Mouse (Mus musculus) kidney, embryonic 15.5 days (tissue): ENCODE data around the gene Ankrd13b. TPM values are rescaled to one million over a fixed set of nuclear protein-coding genes. Genes with fewer than 3 reads are reported as not detected.
"Not testable (repeated sequence)": the region's sequence is repeated elsewhere in the genome, so short reads cannot be mapped to it uniquely, and the experiment has no call there.

ENCODE experiments used
- ATAC-seq: fragments of 200-750 bp; cut with Nextera tagmentation; replicated peaks from 2 replicates; pipeline ENCODE4 v1.8.0; 2017; ENCODE audit warnings: moderate TSS enrichment; ENCODE audit not compliant: low FRiP score
- H3K27ac ChIP-seq: fragments of 300-500 bp; sonication (generic); 2 replicates; pipeline ENCODE4 v1.5.1; 2015; ENCODE audit warnings: mild to moderate bottlenecking, inconsistent platforms
- H3K27me3 ChIP-seq: fragments of 300-500 bp; sonication (generic); 2 replicates; pipeline ENCODE4 v1.6.1; 2015; ENCODE audit warnings: inconsistent platforms
- H3K36me3 ChIP-seq: fragments of 300-500 bp; sonication (generic); 2 replicates; pipeline ENCODE4 v1.6.1; 2015; ENCODE audit warnings: inconsistent platforms
- H3K4me1 ChIP-seq: fragments of 300-500 bp; sonication (generic); 2 replicates; pipeline ENCODE4 v1.6.1; 2015; ENCODE audit warnings: inconsistent platforms
- H3K4me2 ChIP-seq: fragments of 300-500 bp; sonication (generic); 2 replicates; pipeline ENCODE4 v1.6.1; 2015; ENCODE audit warnings: moderate library complexity, mild to moderate bottlenecking, inconsistent platforms
- H3K4me3 ChIP-seq: fragments of 300-500 bp; sonication (generic); replicated peaks from 2 replicates; pipeline ENCODE4 v1.5.1; 2015; ENCODE audit warnings: mild to moderate bottlenecking, inconsistent platforms
- H3K9ac ChIP-seq: fragments of 300-500 bp; sonication (generic); 2 replicates; pipeline ENCODE4 v1.6.1; 2015; ENCODE audit warnings: mild to moderate bottlenecking, inconsistent platforms
- H3K9me3 ChIP-seq: fragments of 300-500 bp; sonication (generic); replicated peaks from 2 replicates; pipeline ENCODE4 v1.6.1; 2016; ENCODE audit warnings: inconsistent platforms
- whole genome bisulfite sequencing: fragments of 180-500 bp; shearing (Covaris S2); methylation state at CpG from one replicate; pipeline ENCODE4 v1.1.7; 2015; ENCODE audit warnings: mixed read lengths; 5-methylcytosine and 5-hydroxymethylcytosine counted together
- polyA plus RNA-seq: library from polyadenylated mRNA; unstranded; fragments of >200 nt; fragmentation: Nextera tagmentation; extraction: Ambion mirVana; gene quantifications from 2 replicates; pipeline ENCODE4 v1.2.1, GENCODE M21; 2015

Gene Ankrd13b
- 5.3 and 6.9 TPM in 2 replicates for polyA plus RNA-seq

DNA sequence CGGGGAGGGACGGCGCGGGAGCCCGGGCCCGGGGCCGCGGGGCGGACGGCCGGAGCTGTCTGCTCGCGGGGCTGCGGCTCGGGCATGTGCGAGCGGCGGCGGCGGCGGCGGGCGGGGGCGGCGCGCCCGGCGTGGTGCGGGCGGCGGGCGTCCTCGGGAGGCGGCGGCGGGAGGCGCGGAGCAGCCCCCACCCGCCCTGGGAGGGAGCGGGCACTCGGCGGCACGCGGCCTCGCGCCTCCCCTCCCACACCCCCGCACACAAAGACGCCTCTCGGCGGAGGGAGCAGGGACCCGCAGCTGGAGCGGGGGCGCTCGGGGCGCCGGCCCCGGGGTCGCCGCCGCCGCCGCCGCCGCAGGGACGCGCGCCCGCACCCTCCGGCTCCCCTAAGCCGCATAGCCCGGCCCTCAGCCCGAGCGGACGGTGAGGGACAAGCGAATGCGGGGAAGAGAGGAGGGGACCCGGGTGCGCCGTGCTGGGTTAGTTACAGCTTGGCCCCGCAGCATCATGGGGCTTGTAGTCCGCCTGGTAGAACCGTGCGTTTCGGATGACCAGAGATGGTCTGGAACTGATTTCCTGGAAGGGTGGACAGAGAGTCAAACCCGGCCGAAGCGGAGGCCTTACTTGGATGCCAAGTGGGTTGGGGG is at the start of gene Ankrd13b:
Gene Ankrd13b (minus strand): TSS at position 88 of the 645 bp plus-strand sequence.
- Histone ChIP-seq H3K27me3 (no peaks in the 10 kb centered on the region), H3K9ac (peak within 1 kb of the TSS; percentile 89), H3K36me3 (no peaks in the 10 kb centered on the region), H3K9me3 (no peaks in the 10 kb centered on the region), H3K4me2 (peak within 1 kb of the TSS; percentile 99), H3K27ac (peak within 1 kb of the TSS; percentile 68; the same call in 1 of the 2 replicates), H3K4me3 (peak within 1 kb of the TSS; percentile 98), H3K4me1 (peaks cover 82% of the 10 kb centered on the region)
- peak; percentile 47 for ATAC-seq
- WGBS: under 1% methylated on average over 66 of the region's 87 CpGs

DNA sequence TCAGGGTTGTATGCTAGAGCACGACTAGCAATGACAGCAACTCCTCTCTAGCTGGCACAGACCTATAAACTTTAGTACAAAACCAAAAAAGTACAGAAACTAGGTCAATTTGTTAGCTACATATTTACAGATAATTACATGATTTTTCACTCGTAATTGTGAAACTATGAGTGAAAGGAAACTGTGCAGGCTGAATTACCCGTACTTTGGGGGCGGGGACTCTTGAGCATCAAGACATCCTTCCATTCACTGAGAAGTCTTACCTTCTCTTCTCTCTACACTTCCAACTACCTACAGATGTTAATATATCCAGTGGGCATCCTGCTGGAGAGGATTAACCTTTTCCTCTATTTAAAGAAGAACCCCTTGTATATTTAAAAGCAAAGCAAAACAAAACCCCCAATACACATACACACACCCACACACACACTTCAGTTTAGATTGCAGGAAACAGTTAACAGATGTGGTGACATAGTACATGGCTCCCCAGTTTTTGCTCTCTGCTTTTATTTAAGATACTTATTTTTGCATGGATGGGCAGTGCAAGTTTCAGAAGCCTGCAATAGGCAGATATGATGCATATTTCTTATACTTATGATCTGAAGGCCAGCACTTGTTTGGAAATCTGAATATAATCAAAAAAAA is 42.8 kb upstream of the Ankrd13b start:
- H3K9me3 ChIP-seq: no peaks in the 10 kb centered on the region
- no peak overlapping the region for H3K4me2 ChIP-seq
- H3K27ac ChIP-seq: no peak overlapping the region
- H3K4me3 ChIP-seq: no peak overlapping the region
- no peak for ATAC-seq
- H3K4me1 ChIP-seq: no peaks in the 10 kb centered on the region
- no peaks in the 10 kb centered on the region for H3K27me3 ChIP-seq
- H3K9ac ChIP-seq: no peak overlapping the region
- 84% methylated on average over 4 of the region's 4 CpGs for WGBS
- H3K36me3 ChIP-seq: peaks cover 28% of the 10 kb centered on the region

DNA sequence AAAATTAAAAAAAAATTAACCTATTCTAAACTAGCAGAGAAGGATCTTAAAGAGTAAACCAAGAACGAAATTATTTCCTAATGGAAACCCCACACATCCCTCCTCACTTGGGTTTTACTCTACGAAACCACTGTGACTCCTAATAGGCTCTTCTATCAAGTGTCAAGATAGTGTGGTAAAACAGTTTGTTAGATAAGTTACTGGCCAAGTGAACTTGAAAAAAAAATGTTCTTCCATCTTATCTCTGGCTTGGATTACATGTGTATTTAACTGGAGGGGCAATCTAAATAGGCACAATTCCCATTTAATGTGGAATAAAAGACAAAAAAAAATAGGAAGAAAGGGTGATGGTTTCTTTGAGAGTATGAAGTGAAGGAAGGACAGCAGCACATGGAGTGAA is 41.4 kb upstream of the Ankrd13b start:
- H3K36me3 ChIP-seq: peaks cover 14% of the 10 kb centered on the region
- no peak overlapping the region for H3K9ac ChIP-seq
- no peaks in the 10 kb centered on the region for H3K27me3 ChIP-seq
- H3K9me3 ChIP-seq: no peaks in the 10 kb centered on the region
- no peak overlapping the region for H3K4me3 ChIP-seq
- H3K4me2 ChIP-seq: no peak overlapping the region
- 88% methylated on average over 2 of the region's 2 CpGs for WGBS
- ATAC-seq: no peak
- no peak overlapping the region for H3K27ac ChIP-seq
- H3K4me1 ChIP-seq: no peaks in the 10 kb centered on the region

DNA sequence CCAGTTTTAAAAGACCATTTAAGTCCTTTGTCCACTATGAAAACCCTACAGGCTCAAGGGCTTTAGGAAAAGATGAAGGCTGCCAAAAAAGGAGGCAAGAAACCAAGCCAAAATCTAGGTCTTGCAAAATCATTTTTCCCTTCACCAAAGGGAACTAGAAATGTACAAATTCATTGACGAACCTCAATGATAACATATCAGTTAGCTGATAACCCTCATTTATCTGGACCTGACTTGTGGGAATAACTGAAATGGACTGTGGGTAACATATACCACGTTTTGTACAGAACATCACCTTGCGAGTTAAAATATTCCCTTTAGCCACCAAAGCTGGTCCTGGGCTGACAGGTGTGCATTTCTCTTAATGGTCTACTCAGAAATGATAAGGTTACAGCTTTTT is 40.2 kb upstream of the Ankrd13b start:
- Histone ChIP-seq H3K27me3 (no peaks in the 10 kb centered on the region), H3K4me1 (no peaks in the 10 kb centered on the region), H3K27ac (no peak overlapping the region), H3K36me3 (peaks cover 5% of the 10 kb centered on the region), H3K4me2 (no peak overlapping the region), H3K9ac (no peak overlapping the region), H3K9me3 (no peaks in the 10 kb centered on the region), H3K4me3 (no peak overlapping the region)
- WGBS: 86% methylated on average over 3 of the region's 3 CpGs
- ATAC-seq: no peak

DNA sequence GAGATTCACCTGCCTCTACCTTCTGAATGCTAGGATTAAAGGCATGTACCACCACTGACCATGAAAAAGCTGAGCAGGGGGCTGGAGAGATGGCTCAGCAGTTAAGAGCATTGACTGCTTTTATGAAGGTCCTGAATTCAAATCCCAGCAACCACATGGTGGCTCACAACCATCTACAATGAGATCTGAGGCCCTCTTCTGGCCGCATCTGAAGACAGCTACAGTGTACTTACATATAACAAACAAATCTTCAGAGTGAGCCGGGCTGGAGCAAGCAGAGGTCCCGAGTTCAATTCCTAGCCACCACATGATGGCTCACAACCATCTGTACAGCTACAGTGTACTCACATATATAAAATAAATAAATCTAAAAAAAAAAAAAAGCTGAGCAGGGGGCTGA is 38.9 kb upstream of the Ankrd13b start:
- H3K9ac ChIP-seq, H3K27ac ChIP-seq, H3K9me3 ChIP-seq, H3K27me3 ChIP-seq, H3K36me3 ChIP-seq, ATAC-seq, H3K4me1 ChIP-seq, H3K4me2 ChIP-seq, H3K4me3 ChIP-seq: not testable (repeated sequence)
- 90% methylated on average over 3 of the region's 3 CpGs for WGBS

DNA sequence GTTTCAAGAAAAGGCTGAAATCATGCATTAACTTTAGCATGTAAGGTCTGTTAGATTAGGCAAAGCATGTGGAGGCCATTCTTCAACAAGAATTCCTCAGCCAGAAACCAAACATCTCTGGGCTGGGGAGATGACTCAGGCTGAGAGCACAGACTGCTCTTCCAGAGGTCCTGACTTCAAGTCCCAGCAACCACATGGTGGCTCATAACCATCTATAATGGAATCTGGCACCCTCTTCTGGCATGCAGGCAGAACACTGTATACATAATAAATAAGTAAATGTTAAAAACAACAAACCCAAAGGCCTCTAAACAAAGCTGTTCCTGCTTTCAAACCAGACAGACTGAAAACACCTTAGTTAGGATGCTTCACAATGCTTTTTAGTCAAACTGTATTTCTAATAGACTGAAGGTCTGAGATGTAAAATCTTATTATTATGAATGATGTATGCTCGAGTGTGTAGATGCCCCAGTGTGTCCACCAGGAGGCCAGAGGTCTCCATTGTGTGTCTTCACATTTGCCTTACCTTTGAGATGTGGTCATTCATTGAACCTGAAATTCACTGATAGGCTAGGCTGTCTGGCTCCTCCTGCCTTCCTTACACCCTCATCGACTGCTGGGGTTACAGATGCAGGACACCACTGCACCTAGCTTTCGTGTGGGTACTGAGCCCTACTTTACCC is 36.5 kb upstream of the Ankrd13b start:
- H3K27ac ChIP-seq: no peak overlapping the region
- H3K27me3 ChIP-seq: no peaks in the 10 kb centered on the region
- no peaks in the 10 kb centered on the region for H3K4me1 ChIP-seq
- H3K4me2 ChIP-seq: no peak overlapping the region
- H3K9me3 ChIP-seq: no peaks in the 10 kb centered on the region
- ATAC-seq: no peak
- WGBS: 73% methylated on average over 3 of the region's 3 CpGs
- no peaks in the 10 kb centered on the region; the same call in 1 of the 2 replicates for H3K36me3 ChIP-seq
- no peak overlapping the region for H3K9ac ChIP-seq
- no peak overlapping the region for H3K4me3 ChIP-seq

DNA sequence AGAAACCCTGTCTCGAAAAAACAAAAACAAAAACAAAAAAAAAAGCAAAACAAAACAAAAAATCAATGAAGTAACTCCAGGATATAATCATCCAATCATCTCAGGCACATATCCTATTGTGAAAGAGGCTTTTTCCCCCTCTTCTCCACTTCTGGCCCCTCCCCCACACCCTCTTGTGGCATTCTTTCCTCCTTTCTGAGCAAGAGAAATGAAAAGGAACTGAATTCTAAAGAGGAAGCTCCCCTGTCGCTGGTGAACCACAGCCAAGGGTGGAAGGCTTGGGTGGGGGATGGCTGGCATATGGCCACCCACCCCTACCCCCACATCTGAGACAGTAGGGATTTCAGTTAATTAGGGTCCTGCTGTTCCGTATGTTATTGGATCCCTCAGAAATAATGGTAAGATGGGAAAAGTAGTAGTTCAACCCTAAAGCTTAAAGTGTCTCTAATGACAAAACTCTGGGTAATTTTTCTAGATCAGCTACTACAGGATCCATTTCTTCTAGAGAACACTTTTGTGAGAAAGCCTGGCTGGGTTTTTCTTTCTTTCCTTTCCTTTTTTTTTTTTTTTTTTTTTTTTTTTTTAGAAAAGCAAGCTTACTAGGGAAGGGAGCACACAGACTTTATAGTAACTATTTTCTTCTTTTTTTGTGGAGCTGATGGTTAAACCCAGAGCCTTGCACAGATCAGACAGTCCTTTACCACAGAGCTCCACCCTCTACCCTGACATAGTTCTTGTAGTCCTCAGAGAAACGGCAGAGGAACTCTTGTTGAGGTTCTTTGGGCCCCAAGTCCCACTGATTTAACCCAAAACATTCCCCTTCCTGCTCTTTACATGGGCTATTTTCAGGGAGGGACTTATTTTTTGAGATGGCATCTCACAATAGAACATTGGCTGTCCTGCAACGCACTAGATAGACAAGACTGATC is 31.4 kb upstream of the Ankrd13b start:
- no peak overlapping the region for H3K9ac ChIP-seq
- H3K4me3 ChIP-seq: no peak overlapping the region
- WGBS: 63% methylated on average over 5 of the region's 5 CpGs
- no peak for ATAC-seq
- no peaks in the 10 kb centered on the region for H3K9me3 ChIP-seq
- peaks cover 7% of the 10 kb centered on the region for H3K4me1 ChIP-seq
- H3K4me2 ChIP-seq: no peak overlapping the region
- H3K27me3 ChIP-seq: peaks cover 19% of the 10 kb centered on the region
- H3K36me3 ChIP-seq: no peaks in the 10 kb centered on the region
- H3K27ac ChIP-seq: no peak overlapping the region

DNA sequence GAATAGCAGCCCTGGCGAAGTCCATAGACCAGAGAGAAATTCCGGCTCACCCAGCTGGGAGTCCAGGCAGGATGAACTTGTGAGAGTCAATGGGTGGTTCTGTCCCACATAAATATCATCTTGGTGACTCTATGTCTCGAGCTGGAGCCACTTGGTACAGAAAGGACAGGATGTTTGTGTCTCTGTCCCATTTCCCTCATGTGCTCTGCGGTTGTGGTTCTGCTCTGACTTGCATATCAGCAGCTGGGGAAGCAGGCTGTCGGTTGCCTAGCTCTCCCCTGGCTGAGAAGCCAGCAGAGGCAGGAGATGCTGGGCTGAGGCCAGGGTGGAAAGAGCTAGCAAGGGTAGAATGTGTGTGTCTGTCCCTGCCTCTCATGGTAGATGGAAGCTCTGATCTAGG is 29.6 kb upstream of the Ankrd13b start, which contains the start of gene Gm10392:
Gene Gm10392 (minus strand): TSS at position 156 of the 400 bp plus-strand sequence.
- no peak for ATAC-seq
- 61% methylated on average over 5 of the region's 5 CpGs for WGBS
- H3K4me2 ChIP-seq: no peak within 1 kb of the TSS

DNA sequence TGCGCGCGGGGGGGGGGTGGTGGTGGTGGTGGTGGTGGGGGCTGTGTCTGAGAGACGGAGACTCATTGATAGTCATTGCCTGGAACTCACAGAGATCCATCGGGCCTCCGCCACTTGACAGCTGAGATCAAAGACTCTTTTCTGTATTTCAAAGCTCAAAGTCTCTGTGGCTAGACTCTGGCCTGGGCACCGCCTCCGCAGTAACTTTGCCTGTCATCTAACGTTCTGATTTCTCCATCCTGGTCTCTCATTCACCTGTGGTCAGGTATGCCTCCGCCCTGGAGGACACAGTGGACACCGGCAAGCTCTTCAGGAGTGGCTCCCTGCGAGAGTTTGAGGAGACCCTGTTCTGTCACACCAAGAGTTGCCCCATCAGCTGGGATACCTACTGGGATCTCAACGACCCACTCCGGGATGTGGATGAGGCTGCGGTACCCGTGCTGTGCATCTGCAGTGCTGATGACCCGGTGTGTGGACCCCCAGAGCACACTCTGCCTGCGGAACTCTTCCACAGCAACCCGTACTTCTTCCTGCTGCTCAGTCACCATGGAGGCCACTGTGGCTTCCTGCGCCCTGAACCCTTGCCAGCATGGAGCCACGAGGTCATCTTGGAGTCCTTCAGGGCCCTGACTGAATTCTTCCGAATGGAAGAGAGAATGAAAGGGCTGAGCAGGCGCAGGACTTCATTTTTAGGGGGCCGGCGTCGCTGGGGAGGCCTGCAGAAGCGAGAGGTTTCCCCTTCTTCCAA is 28.7 kb upstream of the Ankrd13b start:
- Histone ChIP-seq H3K36me3 (no peaks in the 10 kb centered on the region), H3K4me3 (no peak overlapping the region), H3K9ac (no peak overlapping the region), H3K4me2 (no peak overlapping the region), H3K27ac (no peak overlapping the region), H3K27me3 (peaks cover 33% of the 10 kb centered on the region), H3K9me3 (no peaks in the 10 kb centered on the region), H3K4me1 (peaks cover 32% of the 10 kb centered on the region)
- 79% methylated on average over 27 of the region's 27 CpGs for WGBS
- no peak for ATAC-seq

More for the DNA sequence above, 29.6 kb upstream of the Ankrd13b start, which contains the start of gene Gm10392:
- Histone ChIP-seq H3K9ac (no peak within 1 kb of the TSS), H3K36me3 (no peaks in the 10 kb centered on the region), H3K27me3 (peaks cover 33% of the 10 kb centered on the region), H3K4me3 (no peak within 1 kb of the TSS), H3K27ac (no peak within 1 kb of the TSS), H3K9me3 (no peaks in the 10 kb centered on the region), H3K4me1 (peaks cover 25% of the 10 kb centered on the region)

DNA sequence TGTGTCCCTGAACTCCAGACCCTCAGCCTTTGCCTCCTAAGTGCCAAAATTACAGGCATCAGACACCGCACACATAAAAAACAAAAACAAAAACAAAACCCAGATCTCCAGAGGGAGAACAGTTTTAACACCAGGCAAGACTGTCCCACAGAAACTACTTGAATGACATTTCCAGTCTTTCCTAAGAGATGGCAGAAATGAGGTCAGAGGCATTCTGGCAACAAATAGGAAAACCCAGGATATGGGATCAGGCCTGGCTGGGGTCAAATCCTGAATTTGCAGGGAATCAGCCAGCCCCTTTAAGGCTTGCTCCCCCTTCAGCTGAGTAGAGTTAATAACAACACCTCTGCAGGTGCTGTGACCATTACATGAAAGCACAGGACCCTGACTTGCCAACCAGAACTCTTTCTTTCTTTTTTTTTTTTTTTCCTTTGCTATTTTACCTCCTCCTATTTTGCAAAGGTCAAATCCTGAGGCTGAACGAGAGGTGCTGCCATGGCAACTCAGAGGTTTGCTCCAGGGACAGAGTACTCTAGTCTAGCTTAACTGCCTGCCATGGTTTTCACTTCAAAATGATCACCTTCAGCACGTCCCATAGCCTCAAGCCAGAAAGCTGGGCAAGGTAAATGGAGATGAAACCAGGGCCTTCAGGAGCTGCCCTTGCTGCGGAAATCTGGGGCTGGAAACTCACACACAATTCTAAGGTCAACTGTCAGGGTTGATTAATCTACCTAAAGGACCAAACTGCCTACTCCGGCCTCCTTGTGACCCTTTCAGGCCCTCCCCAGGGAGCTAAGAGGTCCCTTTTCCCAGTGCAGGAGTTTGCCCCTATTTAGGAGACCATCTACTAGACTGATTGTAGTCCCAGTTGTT is 27.3 kb upstream of the Ankrd13b start:
- no peak overlapping the region for H3K27ac ChIP-seq
- H3K9me3 ChIP-seq: no peaks in the 10 kb centered on the region
- H3K36me3 ChIP-seq: no peaks in the 10 kb centered on the region
- H3K4me1 ChIP-seq: peaks cover 40% of the 10 kb centered on the region
- no peak for ATAC-seq
- H3K4me3 ChIP-seq: no peak overlapping the region
- no peak overlapping the region for H3K9ac ChIP-seq
- 55% methylated on average over 5 of the region's 5 CpGs for WGBS
- peaks cover 33% of the 10 kb centered on the region for H3K27me3 ChIP-seq
- H3K4me2 ChIP-seq: no peak overlapping the region
